Mouse (Mus musculus) spleen, postnatal 14 days (tissue): Measurements from ENCODE around the gene 2410137M14Rik.
A peak's percentile ranks its signal among the peaks of the same experiment; 100 is the strongest.
"Not testable (repeated sequence)": the region's sequence is repeated elsewhere in the genome, so short reads cannot be mapped to it uniquely, and the experiment has no call there.

Experiments
- DNase-seq, 2 experiments: peaks; one replicate each; pipeline ENCODE4 v3.0.0; 2021 to 2022; ENCODE audit warnings: low spot score in 2 of 2

Gene 2410137M14Rik

DNA sequence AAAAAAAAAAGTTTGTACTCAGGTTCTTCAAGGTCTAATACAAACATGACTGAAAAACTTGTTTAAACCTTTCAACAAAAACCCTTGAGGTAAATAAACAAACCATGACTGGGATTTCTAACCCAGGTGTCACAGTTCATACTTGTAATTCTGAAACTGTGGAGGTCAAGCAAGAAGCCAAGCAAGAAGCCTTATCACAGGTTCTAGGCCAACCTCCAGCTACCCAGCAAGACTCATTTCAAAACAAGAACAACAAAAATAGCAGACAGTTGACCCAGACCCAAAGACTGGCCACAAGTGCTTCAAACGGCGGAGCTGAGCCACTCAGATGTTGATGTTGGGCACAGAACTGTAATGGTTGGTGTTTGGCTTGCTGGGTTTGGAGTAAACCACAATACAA lies 13.5 kb upstream of the 2410137M14Rik start:
- no peak for DNase-seq

DNA sequence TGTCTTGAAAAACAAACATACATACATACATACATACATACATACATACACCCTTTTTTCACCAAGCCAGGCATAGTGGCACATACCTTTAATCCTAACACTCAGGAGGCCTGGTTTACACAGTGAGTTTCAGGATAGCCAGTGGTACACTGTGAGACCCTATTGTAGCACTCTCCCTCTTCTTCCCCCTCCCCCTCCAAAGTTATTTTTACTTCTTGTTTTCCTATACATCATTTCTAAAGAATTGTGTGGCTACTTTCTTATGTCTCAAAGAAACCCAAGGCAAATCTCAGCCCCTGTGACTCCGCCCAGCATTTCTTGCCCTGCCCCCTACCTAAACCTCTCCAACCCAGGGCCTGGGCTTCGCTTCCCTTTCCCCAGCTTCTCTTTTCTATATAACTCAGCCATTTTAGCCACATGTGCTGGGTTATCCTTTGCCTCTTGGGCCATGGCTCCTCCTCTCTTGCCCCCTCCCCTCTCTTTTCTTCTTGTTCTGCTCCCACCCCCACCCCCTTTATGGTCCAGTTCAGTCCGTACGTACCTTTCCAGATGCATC lies 12.8 kb upstream of the 2410137M14Rik start:
- DNase-seq = no peak

DNA sequence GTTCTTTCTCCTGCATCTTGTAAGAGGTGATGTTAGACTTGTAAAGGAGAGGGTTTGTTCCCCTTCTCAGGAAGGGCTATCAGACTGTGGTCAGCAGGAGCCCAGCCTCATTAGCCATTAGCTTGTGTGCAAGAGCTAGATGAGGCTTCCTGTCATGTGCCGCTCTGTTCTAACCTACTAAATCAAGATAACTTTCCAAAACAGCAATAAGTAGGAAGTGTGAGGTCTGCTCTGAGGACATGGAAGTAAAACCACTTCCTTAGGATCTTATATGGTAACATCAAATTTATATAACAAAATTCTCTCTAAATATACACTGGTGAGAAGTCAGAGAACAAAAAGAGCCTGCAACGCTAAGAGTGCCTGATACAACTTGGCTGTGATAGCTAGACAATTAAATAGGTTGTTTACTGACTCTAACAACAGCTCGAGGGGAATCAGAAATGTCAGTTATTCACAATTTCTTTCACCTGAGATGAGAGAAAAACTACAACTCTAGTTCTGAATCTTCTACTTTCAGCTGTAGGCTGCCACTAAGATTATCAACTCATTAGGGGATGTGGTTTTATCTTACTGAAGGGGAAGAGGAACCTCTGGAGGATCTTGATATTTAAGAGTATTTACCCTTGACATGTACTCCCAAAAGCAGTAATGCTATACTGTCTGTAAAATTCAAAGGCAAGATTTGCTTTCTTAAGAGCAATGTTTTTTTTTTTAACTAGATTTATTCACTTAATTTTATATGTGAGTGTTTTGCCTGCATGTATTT lies 11.5 kb upstream of the 2410137M14Rik start:
- DNase-seq = no peak

DNA sequence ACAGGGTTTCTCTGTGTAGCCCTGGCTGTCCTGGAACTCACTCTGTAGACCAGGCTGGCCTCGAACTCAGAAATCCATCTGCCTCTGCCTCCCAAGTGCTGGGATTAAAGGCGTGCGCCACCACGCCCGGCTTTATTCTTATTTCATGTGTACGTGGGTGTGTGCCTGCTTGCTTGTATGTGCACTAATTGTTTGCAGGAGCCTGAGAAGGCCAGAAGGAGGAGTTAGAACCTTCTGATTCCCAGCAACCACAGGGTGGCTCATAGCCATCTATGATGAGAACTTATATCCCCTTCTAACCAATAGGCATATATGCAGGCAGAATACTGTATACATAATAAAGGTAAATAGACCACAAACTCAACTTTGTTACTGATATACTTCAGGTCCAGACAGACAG lies 9.6 kb upstream of the 2410137M14Rik start:
- DNase-seq = not testable (repeated sequence)

DNA sequence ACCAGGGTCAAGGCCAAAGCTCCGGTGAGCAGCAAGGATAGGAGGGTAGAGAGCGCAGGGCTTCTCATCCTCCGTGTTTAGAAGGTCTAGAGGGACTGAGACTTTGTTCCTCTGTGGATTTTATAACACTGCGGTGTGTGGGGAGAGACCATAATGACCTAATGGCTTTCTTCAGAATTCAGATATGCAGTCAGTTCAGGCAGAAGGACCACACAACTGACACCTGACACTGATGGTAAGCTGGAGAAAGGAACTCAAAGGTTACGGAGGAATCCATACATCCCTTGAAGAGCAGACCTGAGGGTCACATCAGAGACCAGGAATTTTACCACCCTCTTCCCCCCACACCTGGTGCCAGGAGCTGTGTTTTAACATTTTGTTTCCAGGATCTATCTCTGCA lies 8.4 kb upstream of the 2410137M14Rik start, which contains the start of gene H2-M5:
Gene H2-M5 (minus strand): TSS at position 101 of the 400 bp plus-strand sequence.
- no peak for DNase-seq

DNA sequence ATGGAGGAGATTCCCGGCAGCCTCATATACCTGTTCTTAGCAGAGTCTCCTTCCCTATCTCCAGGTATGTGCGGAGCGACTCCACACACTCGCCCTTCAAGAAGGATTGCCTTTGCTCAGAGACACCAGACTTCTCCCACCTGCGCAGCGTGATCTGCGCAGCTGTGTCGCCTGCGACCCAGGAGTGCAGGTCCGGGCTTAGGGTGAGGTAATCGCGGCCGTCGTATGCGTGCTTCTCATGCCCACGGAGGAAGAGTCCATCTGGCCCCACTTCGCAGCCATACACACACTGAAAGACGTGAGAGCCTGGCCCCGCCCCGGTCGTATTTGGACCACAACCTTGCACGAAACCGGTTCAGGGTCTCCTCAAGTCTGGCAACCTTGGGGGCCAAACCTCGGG lies 7.4 kb upstream of the 2410137M14Rik start:
- DNase-seq = no peak

DNA sequence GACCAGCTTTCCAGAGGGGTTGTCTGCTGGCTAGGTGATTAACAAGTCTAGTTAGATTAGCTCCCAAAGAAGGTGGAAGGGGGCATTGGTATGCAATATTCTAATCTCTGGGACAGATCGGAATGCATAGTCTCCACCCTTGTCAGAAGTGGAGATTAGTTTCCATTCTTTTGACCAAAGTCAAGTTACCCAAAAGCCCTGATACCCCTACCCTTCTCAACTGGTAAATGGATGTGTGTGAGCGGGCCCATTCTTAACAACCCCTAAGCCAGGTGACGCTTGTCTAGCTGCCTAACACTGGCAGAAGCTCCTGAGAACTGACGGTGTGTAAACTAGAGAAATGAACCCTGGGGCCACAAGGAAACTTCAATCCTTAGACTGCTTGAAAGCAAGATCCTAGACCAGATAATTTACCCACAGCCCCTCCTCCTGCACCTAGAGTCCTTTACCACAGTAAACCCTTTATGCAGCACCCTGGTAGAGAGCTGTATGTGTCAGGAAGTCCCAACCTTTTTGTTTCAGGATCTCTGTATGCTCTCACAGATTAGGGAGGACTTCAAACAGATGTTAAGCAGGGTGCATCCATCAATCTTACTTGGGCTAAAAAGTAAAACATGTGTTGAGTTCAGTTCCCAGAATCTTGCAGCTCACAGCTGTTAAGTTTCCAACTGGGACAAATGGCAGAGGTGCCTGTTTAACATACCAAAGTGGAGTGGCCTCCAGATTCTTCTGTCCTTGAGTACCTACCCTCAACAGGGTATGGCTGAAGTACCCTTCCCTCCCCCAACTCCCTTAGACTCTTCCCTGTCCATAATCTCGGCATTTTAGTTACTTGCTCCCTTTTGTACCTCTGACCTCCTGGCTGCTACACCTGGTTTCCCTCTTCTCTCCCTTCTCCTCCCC lies 1.5 kb upstream of the 2410137M14Rik start:
- no peak for DNase-seq

DNA sequence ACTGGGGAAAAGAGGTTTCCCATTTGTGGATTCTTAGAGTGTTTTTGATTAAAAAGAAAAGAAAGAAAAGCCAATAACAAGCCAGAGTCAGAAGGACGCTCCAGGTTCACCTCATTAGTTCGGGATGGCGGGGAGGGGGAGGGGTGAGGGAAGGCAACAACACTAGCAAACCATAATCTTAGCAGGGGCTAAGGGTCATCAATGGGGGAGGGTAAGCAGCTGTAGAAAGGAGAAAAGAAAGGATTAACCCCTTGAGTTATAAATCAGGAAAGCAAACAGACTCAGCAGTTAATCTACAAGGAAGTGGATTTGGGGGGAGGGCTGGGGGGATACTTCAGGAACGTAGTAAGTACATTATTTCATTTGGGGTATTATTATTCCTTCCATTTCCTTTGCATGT lies 808 bp upstream of the 2410137M14Rik start:
- DNase-seq = no peak

DNA sequence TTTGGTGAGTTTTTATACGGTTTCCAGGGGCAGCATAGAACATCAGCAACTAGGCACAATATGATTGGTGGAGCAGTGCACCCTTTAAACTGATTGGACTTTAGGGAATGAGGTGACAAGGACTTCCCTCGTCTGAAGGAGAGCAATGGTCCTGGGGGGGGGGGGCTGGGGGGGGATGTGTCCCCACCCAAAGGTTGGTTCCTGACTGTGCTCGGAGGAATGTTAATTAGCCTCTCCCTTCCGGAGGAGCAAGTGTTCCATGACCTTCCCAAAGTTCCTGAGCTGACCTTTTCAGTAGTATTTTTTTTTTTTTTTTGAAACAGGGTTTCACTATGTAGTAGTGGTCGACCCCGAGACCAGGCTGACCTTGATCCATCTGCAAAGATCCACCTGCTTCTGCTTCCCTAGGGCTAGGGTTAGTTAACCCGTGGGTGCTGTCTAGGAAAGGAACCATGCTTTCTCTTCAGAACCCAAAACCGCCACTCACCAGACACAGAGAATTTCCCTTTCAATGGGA lies 7.7 kb downstream of the 2410137M14Rik start:
- DNase-seq = no peak

DNA sequence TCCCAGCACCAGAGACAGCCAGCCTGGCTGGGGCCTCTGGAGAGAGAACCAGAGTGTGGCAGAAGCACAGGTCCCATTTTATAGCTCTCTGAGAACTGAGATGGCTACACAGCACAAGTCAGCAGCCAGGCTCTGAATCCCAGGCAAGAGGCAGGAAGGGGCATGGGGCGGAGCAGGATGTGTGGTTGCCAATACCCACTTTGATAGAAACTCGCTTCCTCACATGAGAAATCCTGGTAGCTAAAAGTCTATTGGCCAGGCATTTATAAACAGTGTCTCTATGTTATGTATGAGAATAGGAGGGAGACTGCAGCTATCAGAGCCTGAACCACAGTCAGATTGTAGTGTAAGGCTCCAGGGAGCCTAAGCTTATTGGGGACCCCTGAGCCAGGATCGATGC lies 8.2 kb downstream of the 2410137M14Rik start:
- no peak for DNase-seq

DNA sequence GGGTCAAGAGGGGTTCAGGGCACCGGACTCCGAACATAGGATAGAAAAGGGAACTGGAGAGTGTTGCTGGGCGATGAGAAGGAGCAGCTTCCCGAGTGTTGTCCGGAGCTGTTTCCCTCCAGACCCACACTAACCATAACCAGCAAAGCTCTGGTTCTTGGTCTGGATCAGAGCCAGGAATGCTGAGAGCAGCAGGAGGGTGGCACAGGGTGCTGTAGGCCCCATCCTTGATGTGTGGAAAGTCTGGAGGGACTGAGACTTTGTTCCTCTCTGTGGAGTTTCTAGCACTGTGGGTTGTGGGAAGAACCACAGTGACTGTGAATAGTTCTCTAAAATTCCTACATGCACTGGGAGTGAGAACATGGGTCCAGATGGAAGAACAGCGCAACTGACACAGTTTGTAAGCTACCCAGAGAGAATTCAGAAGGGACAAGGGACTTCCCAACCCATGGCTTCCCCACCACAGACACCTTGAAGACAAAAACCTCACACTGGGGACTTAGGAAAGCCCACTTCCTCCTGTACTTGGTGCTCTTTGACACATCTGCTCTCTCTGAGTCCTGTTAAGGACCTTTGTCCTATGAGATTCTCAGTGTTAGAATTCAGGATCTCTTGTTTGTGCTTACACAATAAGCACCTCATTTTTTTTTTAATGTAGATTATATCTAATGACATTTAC lies 9.7 kb downstream of the 2410137M14Rik start:
- no peak for DNase-seq

DNA sequence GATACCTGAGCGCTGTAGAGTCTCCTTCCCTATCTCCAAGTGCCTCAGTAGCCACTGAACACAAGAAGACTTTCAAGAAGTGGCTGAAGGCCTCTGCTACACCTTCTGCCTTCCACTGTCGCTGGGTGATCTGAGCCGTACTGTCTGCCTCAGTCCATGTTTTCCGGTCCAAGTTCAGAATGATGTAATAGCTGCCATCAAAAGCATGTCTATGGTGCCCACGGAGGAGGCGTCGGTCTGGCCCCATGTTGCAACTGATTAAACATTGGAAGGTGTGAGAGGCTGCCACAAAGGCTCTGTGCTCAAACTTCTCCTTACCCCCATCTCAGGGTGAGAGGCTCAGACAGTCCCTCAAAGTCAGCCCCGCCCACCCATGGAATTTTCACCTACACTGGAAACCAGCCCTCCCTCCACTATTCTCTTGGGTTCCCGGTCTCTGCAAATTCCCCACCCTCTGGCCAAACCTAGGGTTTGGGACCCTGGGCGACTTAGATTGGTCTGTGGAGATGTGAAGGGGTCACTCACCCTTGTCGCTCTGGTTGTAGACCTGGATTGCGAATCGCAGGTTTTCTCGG lies 10.6 kb downstream of the 2410137M14Rik start:
- DNase-seq = no peak

DNA sequence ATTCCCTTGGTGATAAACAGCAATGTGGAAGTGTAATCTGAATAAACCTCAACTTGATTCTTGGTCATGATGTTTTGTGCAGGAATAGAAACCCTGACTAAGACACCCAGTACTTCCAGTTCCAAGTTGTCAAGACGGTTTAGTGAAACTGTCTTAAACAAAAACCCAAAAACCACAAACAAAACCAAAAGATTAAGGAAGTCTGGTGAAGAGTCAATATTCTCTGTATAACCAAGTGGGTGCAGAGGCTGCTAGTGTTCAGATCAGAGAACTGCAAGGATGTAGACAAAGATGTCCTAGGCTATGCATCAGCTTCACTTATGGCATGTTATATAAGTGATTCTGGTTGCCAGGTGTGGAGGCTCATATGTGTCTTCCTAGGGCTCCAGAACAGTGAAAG lies 14.2 kb downstream of the 2410137M14Rik start:
- no peak for DNase-seq

DNA sequence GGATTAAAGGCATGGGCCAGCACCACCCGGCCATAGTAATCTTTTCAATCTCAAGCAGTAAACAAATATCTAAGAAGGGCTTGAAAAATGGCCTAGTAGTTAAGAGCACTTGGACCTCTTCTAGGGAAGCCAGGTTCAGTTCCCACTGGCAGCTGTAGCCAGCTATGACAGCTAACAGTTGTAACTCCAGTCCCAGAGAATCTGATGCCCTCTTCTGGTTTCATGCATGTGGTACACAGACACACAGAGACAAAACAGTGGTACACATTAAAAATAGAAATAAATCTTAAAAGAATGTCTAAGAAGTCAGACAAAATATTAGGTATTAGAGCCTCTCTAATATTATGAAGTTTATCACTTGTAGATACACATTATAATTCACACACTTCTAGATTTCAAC lies 19.9 kb downstream of the 2410137M14Rik start:
- DNase-seq = no peak

DNA sequence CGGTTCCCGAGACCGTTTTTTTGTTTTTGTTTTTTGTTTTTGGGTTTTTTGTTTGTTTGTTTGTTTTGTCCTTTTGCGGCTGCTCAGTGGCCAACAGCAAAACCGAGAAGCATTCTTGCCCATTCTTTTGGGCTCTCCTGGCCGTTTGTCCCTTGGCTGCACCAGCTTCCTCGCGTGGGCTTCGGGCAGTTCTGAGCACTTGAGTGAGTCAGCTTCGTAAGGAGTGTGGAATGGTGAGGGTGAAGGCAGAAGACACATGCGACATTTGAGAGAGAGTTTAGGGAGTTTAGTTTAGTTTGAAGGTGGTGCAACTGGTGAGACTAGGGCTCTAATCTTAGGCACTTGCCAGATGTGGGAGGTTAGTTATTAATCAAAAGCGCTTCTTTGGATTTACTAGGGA lies 22.2 kb downstream of the 2410137M14Rik start:
- DNase-seq = no peak

DNA sequence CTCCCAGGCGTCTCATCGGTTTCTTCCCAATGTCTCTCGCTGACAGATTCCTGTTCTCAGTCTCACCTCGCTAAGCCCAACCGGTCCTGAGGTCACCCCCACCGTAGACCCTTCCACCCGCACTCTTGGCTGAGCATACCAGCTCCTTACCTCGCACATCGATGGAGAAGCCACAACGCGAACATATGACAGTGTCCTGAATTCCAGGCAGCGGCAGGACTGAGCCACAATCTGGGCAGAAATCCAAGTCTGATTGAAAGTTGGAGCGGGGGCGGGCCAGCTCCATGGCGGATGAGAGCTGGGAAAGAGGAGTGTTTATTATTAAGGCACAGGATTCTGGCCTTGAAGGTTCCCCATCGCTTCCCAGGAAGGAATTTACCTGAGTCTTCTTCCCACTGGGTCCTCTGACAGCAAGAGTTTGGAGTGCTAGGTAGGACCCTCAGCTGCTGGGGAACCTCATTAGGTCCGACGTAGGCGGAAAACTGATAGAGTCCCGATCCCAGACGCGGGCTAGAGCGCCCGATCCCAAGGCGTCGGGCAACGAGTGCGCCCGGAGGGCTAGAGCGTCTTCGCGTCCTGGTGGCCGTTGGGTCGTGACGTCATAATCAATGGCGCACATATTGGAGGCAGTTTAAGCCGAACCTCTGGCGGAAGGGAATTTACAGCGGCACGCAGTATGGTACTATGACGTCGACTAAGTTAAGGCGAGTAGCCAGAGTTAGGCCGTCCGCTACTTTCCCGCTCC lies 22.9 kb downstream of the 2410137M14Rik start, which contains the start of the genes Znrd1 and Znrd1as:
Gene Znrd1 (minus strand): TSS at position 561 of the 745 bp plus-strand sequence.
Gene Znrd1as (plus strand): TSS at position 594 of the 745 bp plus-strand sequence.
- DNase-seq = peak; percentile 72 to 83

DNA sequence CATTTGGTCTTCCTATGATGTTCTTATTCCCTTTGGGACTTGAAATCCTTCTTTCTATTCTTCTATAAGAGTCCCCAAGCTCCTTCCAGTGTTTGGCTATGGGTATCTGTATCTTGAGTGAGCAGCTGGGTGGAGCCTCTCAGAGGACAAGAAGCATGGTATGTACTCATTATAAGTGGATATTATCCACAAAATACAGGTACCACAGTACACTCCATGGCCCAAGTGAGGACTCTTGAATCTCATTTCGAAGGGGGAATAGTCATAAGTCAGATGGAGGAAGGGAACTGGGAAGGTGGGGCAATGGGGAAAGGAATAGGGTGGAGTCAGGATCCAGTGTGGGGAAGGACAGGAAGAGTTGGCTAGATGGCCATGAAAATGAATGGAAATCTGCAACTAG lies 28.0 kb downstream of the 2410137M14Rik start:
- no peak for DNase-seq

DNA sequence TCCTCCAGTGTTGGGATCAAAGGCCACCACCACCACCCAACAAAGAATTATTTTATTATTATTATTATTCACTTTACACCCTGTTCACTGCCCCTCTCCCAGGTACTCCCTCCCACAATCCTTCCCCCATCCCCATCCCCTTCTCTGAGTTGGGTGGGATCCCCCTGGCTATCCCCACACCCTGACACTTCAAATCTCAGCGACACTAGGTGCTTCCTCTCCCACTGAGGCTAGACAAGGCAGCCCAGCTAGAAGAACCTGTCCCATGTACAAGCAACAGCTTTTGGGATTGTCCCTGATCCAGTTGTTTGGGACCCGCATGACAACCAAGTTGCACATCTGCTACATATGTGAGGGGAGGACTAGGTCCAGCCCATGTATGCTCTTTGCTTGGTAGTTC lies 28.4 kb downstream of the 2410137M14Rik start:
- no peak for DNase-seq

DNA sequence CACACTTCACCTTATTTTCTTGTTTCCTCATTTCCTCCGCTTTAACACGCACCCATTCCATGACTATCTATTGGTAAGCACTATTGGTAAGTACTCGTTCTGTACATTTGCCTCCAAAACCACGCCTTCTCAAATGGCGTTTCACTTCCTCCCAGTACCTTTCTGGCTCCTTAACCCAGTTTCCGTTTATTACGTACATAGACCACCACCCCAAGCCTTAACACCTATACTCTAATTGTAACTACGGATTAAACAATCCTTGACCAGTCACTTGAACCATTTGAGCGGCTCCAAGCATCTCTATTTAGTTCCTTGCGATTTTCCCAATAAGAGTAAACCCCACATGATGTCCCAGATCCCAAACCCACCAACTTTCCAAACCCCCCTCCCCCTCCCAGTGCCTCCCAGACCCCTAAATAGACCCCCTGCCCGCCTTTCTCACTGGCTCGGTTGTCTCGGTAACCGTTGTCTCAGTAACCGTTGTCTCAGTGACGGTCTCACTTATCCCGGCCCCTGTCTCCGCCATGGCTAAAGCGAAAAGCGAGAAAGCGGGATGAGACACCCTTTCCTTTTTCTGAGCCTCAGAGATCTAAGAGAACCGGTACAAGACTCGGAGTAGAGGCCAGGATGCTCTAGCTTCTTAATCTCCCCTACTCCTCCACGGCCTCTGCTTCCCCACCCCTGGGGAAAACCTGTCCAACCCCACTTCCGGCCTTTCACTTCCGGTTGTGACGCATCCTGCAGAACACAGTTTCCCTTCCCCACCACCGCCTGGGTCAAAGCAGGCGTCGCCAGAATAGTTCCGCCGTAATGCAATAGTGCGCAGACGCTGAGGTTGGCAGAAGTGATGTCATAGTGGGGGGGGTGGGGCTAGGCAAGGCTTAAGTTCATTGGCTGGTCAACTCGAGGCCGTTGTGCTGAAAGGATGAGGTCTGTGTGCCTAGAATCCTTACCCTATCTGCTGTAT lies 29.8 kb downstream of the 2410137M14Rik start, which contains the start of gene Ppp1r11:
Gene Ppp1r11 (minus strand): TSS at position 761 of the 967 bp plus-strand sequence.
- peak; percentile 78 to 88 for DNase-seq
